Mouse (Mus musculus): ENCODE data around the gene Gpr137.

Gpr137 gene

GRCm38 (mm10) chr19:6941372-6942248, 670 bp downstream of the Gpr137 start, which contains the start of gene Bad:
Gene Bad, plus strand, starts transcription at chr19:6941861.
- DNase-seq (ENCODE audit: low spot score in 2 of 2): peak; percentile 95 to 99

GRCm38 (mm10) chr19:6940396-6941351, 1.6 kb downstream of the Gpr137 start:
- peak in 1 of 2 experiments; percentile 65 for DNase-seq (ENCODE audit: low spot score in 2 of 2)

GRCm38 (mm10) chr19:6939106-6940002, 2.9 kb downstream of the Gpr137 start:
- DNase-seq (ENCODE audit: low spot score in 2 of 2): peak in 1 of 2 experiments; percentile 63

- no peak for DNase-seq (ENCODE audit: low spot score in 2 of 2)
Measured at GRCm38 (mm10) chr19:6937541-6938465, 4.5 kb downstream of the Gpr137 start.

- peak; percentile 44 to 80 for DNase-seq (ENCODE audit: low spot score in 2 of 2)
Measured at GRCm38 (mm10) chr19:6936299-6936698, 6.0 kb downstream of the Gpr137 start.

- DNase-seq (ENCODE audit: low spot score in 2 of 2): peak in 1 of 2 experiments; percentile 64
Measured at GRCm38 (mm10) chr19:6934195-6934977, 7.9 kb downstream of the Gpr137 start, which contains the start of gene Kcnk4. Gene Kcnk4, minus strand, starts transcription at chr19:6934515.

GRCm38 (mm10) chr19:6933436-6934194, 8.7 kb downstream of the Gpr137 start:
- DNase-seq (ENCODE audit: low spot score in 2 of 2): peak in 1 of 2 experiments; percentile 68

GRCm38 (mm10) chr19:6933102-6933435, 9.2 kb downstream of the Gpr137 start:
- DNase-seq (ENCODE audit: low spot score in 2 of 2): no peak

GRCm38 (mm10) chr19:6932018-6932417, 10.3 kb downstream of the Gpr137 start:
- no peak for DNase-seq (ENCODE audit: low spot score in 2 of 2)

- DNase-seq (ENCODE audit: low spot score in 2 of 2): no peak
Measured at GRCm38 (mm10) chr19:6931002-6931401, 11.3 kb downstream of the Gpr137 start.

- DNase-seq (ENCODE audit: low spot score in 2 of 2): peak in 1 of 2 experiments; percentile 58
Measured at GRCm38 (mm10) chr19:6928080-6928479, 14.2 kb downstream of the Gpr137 start.

GRCm38 (mm10) chr19:6926559-6927255, 15.6 kb downstream of the Gpr137 start:
- peak in 1 of 2 experiments; percentile 68 for DNase-seq (ENCODE audit: low spot score in 2 of 2)

GRCm38 (mm10) chr19:6925611-6926329, 16.5 kb downstream of the Gpr137 start:
- peak in 1 of 2 experiments; percentile 69 for DNase-seq (ENCODE audit: low spot score in 2 of 2)

- no peak for DNase-seq (ENCODE audit: low spot score in 2 of 2)
Measured at GRCm38 (mm10) chr19:6925307-6925573, 17.0 kb downstream of the Gpr137 start, which contains the start of gene Catsperz. Gene Catsperz, minus strand, starts transcription at chr19:6925380.

GRCm38 (mm10) chr19:6924461-6925306, 17.6 kb downstream of the Gpr137 start:
- peak; percentile 83 to 95 for DNase-seq (ENCODE audit: low spot score in 2 of 2)

Measured in spleen, postnatal 4 days (tissue).